Mouse (Mus musculus): ENCODE measurements around the gene Pwp2. TPM values are rescaled to one million over a fixed set of nuclear protein-coding genes. Genes with fewer than 3 reads are reported as not detected.
A peak's percentile ranks its signal among the peaks of the same experiment; 100 is the strongest.

Gene Pwp2
- polyA plus RNA-seq, 1 experiment from 2014 or later: 18.4 TPM

- H3K27ac ChIP-seq (replicated peaks): no peak overlapping the region
- 0 out of 2 replicates have a peak, but pooled peaks have one; percentile 0 for ATAC-seq (ENCODE audit: insufficient number of reproducible peaks, low FRiP score, low TSS enrichment, low read depth)
- no peaks in the 10 kb centered on the region for H3K9me3 ChIP-seq (replicated peaks)
- H3K36me3 ChIP-seq: peaks cover 45% of the 10 kb centered on the region
- H3K27me3 ChIP-seq: no peaks in the 10 kb centered on the region
- no peak overlapping the region for H3K9ac ChIP-seq
- no peak overlapping the region for H3K4me2 ChIP-seq (replicated peaks)
- 83% methylated on average over 16 of the region's 16 CpGs for WGBS
- H3K4me1 ChIP-seq: peaks cover 12% of the 10 kb centered on the region; the same call in 1 of the 2 replicates
- no peak overlapping the region for H3K4me3 ChIP-seq (replicated peaks)
Measured at GRCm38 (mm10) chr10:78160369-78161095, 24.4 kb downstream of the Pwp2 start.

GRCm38 (mm10) chr10:78159906-78160305 lies 25.0 kb downstream of the Pwp2 start:
- Histone ChIP-seq H3K27me3 (no peaks in the 10 kb centered on the region), H3K4me3 (replicated peaks) (peak overlapping the region; percentile 18; the same call in 1 of the 2 replicates), H3K36me3 (peaks cover 38% of the 10 kb centered on the region), H3K9me3 (replicated peaks) (no peaks in the 10 kb centered on the region), H3K4me2 (replicated peaks) (peak overlapping the region; percentile 44), H3K9ac (no peak overlapping the region), H3K27ac (replicated peaks) (no peak overlapping the region), H3K4me1 (peaks cover 12% of the 10 kb centered on the region; the same call in 1 of the 2 replicates)
- peak; percentile 77 for ATAC-seq (ENCODE audit: insufficient number of reproducible peaks, low FRiP score, low TSS enrichment, low read depth)
- 2% methylated on average over 7 of the region's 7 CpGs for WGBS

GRCm38 (mm10) chr10:78159252-78159878 lies 25.6 kb downstream of the Pwp2 start:
- ATAC-seq (ENCODE audit: insufficient number of reproducible peaks, low FRiP score, low TSS enrichment, low read depth): peak; percentile 8; the same call in 1 of the 2 replicates
- no peak overlapping the region for H3K27ac ChIP-seq (replicated peaks)
- H3K4me3 ChIP-seq (replicated peaks): peak overlapping the region; percentile 18; the same call in 1 of the 2 replicates
- H3K9ac ChIP-seq: no peak overlapping the region; the same call in 1 of the 2 replicates
- H3K36me3 ChIP-seq: peaks cover 33% of the 10 kb centered on the region
- H3K4me2 ChIP-seq (replicated peaks): peak overlapping the region; percentile 44
- no peaks in the 10 kb centered on the region for H3K9me3 ChIP-seq (replicated peaks)
- WGBS: 15% methylated on average over 17 of the region's 17 CpGs
- H3K4me1 ChIP-seq: peaks cover 12% of the 10 kb centered on the region; the same call in 1 of the 2 replicates
- no peaks in the 10 kb centered on the region for H3K27me3 ChIP-seq

- Histone ChIP-seq H3K9ac (no peak overlapping the region), H3K9me3 (replicated peaks) (no peaks in the 10 kb centered on the region), H3K27ac (replicated peaks) (no peak overlapping the region), H3K4me1 (peaks cover 12% of the 10 kb centered on the region; the same call in 1 of the 2 replicates), H3K27me3 (no peaks in the 10 kb centered on the region), H3K4me3 (replicated peaks) (no peak overlapping the region), H3K4me2 (replicated peaks) (no peak overlapping the region), H3K36me3 (peaks cover 22% of the 10 kb centered on the region)
- ATAC-seq (ENCODE audit: insufficient number of reproducible peaks, low FRiP score, low TSS enrichment, low read depth): no peak
- 75% methylated on average over 15 of the region's 15 CpGs for WGBS
Measured at GRCm38 (mm10) chr10:78158041-78158440, 26.9 kb downstream of the Pwp2 start.

- Histone ChIP-seq H3K9ac (no peak overlapping the region), H3K4me3 (replicated peaks) (no peak overlapping the region), H3K4me2 (replicated peaks) (no peak overlapping the region), H3K27me3 (no peaks in the 10 kb centered on the region), H3K27ac (replicated peaks) (no peak overlapping the region), H3K9me3 (replicated peaks) (no peaks in the 10 kb centered on the region), H3K36me3 (peaks cover 11% of the 10 kb centered on the region; the same call in 1 of the 2 replicates), H3K4me1 (peaks cover 12% of the 10 kb centered on the region; the same call in 1 of the 2 replicates)
- WGBS: 70% methylated on average over 6 of the region's 6 CpGs
- ATAC-seq (ENCODE audit: insufficient number of reproducible peaks, low FRiP score, low TSS enrichment, low read depth): no peak
Measured at GRCm38 (mm10) chr10:78156926-78157325, 28.0 kb downstream of the Pwp2 start.

GRCm38 (mm10) chr10:78148834-78149766 lies 35.8 kb downstream of the Pwp2 start:
- no peaks in the 10 kb centered on the region for H3K9me3 ChIP-seq (replicated peaks)
- no peak for ATAC-seq (ENCODE audit: insufficient number of reproducible peaks, low FRiP score, low TSS enrichment, low read depth)
- H3K4me1 ChIP-seq: no peaks in the 10 kb centered on the region
- no peak overlapping the region for H3K27ac ChIP-seq (replicated peaks)
- no peaks in the 10 kb centered on the region for H3K36me3 ChIP-seq
- WGBS: 58% methylated on average over 10 of the region's 10 CpGs
- H3K4me3 ChIP-seq (replicated peaks): no peak overlapping the region
- H3K27me3 ChIP-seq: no peaks in the 10 kb centered on the region
- no peak overlapping the region for H3K4me2 ChIP-seq (replicated peaks)
- H3K9ac ChIP-seq: no peak overlapping the region

GRCm38 (mm10) chr10:78147908-78148441 lies 37.0 kb downstream of the Pwp2 start:
- no peaks in the 10 kb centered on the region for H3K36me3 ChIP-seq
- H3K4me3 ChIP-seq (replicated peaks): no peak overlapping the region
- H3K4me2 ChIP-seq (replicated peaks): no peak overlapping the region
- no peaks in the 10 kb centered on the region for H3K4me1 ChIP-seq
- no peaks in the 10 kb centered on the region for H3K27me3 ChIP-seq
- H3K27ac ChIP-seq (replicated peaks): no peak overlapping the region
- H3K9ac ChIP-seq: no peak overlapping the region
- no peak for ATAC-seq (ENCODE audit: insufficient number of reproducible peaks, low FRiP score, low TSS enrichment, low read depth)
- no peaks in the 10 kb centered on the region for H3K9me3 ChIP-seq (replicated peaks)
- 68% methylated on average over 4 of the region's 4 CpGs for WGBS

GRCm38 (mm10) chr10:78143727-78144505 lies 41.0 kb downstream of the Pwp2 start:
- Histone ChIP-seq H3K9ac (no peak overlapping the region), H3K4me1 (peaks cover 9% of the 10 kb centered on the region), H3K4me3 (replicated peaks) (no peak overlapping the region), H3K4me2 (replicated peaks) (no peak overlapping the region), H3K9me3 (replicated peaks) (no peaks in the 10 kb centered on the region), H3K27ac (replicated peaks) (no peak overlapping the region), H3K36me3 (no peaks in the 10 kb centered on the region), H3K27me3 (no peaks in the 10 kb centered on the region)
- WGBS: 53% methylated on average over 8 of the region's 8 CpGs
- no peak for ATAC-seq (ENCODE audit: insufficient number of reproducible peaks, low FRiP score, low TSS enrichment, low read depth)

- 71% methylated on average over 3 of the region's 3 CpGs for WGBS
- H3K9ac ChIP-seq: no peak overlapping the region
- H3K9me3 ChIP-seq (replicated peaks): no peaks in the 10 kb centered on the region
- H3K4me2 ChIP-seq (replicated peaks): no peak overlapping the region
- H3K4me1 ChIP-seq: peaks cover 13% of the 10 kb centered on the region
- no peak overlapping the region for H3K27ac ChIP-seq (replicated peaks)
- H3K27me3 ChIP-seq: no peaks in the 10 kb centered on the region
- no peak for ATAC-seq (ENCODE audit: insufficient number of reproducible peaks, low FRiP score, low TSS enrichment, low read depth)
- H3K36me3 ChIP-seq: no peaks in the 10 kb centered on the region
- H3K4me3 ChIP-seq (replicated peaks): no peak overlapping the region
Measured at GRCm38 (mm10) chr10:78140843-78141242, 44.1 kb downstream of the Pwp2 start.

GRCm38 (mm10) chr10:78140251-78140600 lies 44.7 kb downstream of the Pwp2 start:
- Histone ChIP-seq H3K27ac (replicated peaks) (no peak overlapping the region), H3K9ac (no peak overlapping the region), H3K27me3 (no peaks in the 10 kb centered on the region), H3K4me2 (replicated peaks) (no peak overlapping the region), H3K9me3 (replicated peaks) (no peaks in the 10 kb centered on the region), H3K4me1 (peaks cover 18% of the 10 kb centered on the region), H3K36me3 (no peaks in the 10 kb centered on the region), H3K4me3 (replicated peaks) (no peak overlapping the region)
- no peak for ATAC-seq (ENCODE audit: insufficient number of reproducible peaks, low FRiP score, low TSS enrichment, low read depth)
- 94% methylated on average over 1 of the region's 1 CpGs for WGBS
